Mouse (Mus musculus) hindbrain, postnatal 0 days (tissue): Measurements from ENCODE around the gene Pls3. TPM values are rescaled to one million over a fixed set of nuclear protein-coding genes. Genes with fewer than 3 reads are reported as not detected.

Experiments used
- ATAC-seq: fragments of 200-750 bp; cut with Nextera tagmentation; 2 replicates; pipeline ENCODE4 v1.8.0; 2017; ENCODE audit warnings: mild to moderate bottlenecking, moderate TSS enrichment, moderate library complexity
- DNase-seq: peaks from one replicate; pipeline ENCODE4 v3.0.0-alpha.2; 2015; ENCODE audit warnings: low spot score
- H3K27ac ChIP-seq: fragments of 300-500 bp; sonication (generic); 2 replicates; pipeline ENCODE4 v1.5.1; 2014; ENCODE audit warnings: mild to moderate bottlenecking
- H3K27me3 ChIP-seq: fragments of 300-500 bp; sonication (generic); 2 replicates; pipeline ENCODE4 v1.6.1; 2014; ENCODE audit warnings: low read length, mixed read lengths; ENCODE audit not compliant: insufficient read depth
- H3K36me3 ChIP-seq: fragments of 300-500 bp; sonication (generic); 2 replicates; pipeline ENCODE4 v1.6.1; 2014; ENCODE audit warnings: low read length, mixed read lengths; ENCODE audit not compliant: insufficient read depth
- H3K4me1 ChIP-seq: fragments of 300-500 bp; sonication (generic); 2 replicates; pipeline ENCODE4 v1.6.1; 2014; ENCODE audit warnings: antibody characterized with exemption, low read length, mixed read lengths; ENCODE audit not compliant: insufficient read depth
- H3K4me2 ChIP-seq: fragments of 300-500 bp; sonication (generic); 2 replicates; pipeline ENCODE4 v1.6.1; 2014; ENCODE audit warnings: low read depth, mild to moderate bottlenecking, low read length, moderate library complexity, mixed read lengths
- H3K4me3 ChIP-seq: fragments of 300-500 bp; sonication (generic); 2 replicates; pipeline ENCODE4 v1.5.1; 2014; ENCODE audit warnings: low read length
- H3K9ac ChIP-seq: fragments of 300-500 bp; sonication (generic); replicated peaks from 2 replicates; pipeline ENCODE4 v1.6.1; 2014; ENCODE audit warnings: mild to moderate bottlenecking, low read length, moderate library complexity, mixed read lengths
- H3K9me3 ChIP-seq: fragments of 300-500 bp; sonication (generic); 2 replicates; pipeline ENCODE4 v1.6.1; 2016; ENCODE audit warnings: low read length, mixed read lengths
- CTCF ChIP-seq: IDR thresholded peaks from 2 replicates; pipeline ENCODE4 v1.5.1; 2016; ENCODE audit warnings: antibody characterized with exemption, control low read depth, low read depth
- WGBS: fragments of 180-500 bp; shearing (Covaris S2); extraction: QIAGEN DNeasy Blood & Tissue Kit; methylation state at CpG from one replicate; pipeline ENCODE4 v1.1.7; 2014; 5-methylcytosine and 5-hydroxymethylcytosine counted together
- polyA plus RNA-seq: library from polyadenylated mRNA; unstranded; fragments of >200 nt; fragmentation: Nextera tagmentation; extraction: Ambion mirVana; gene quantifications from 2 replicates; pipeline ENCODE4 v1.2.1, GENCODE M21; 2015
- total RNA-seq: library from RNA; depleted of rRNA; stranded (reverse); fragments of >200 nt; gene quantifications from 2 replicates; pipeline ENCODE4 v1.2.3, GENCODE M21; 2014

Gene Pls3
- total and polyA plus RNA-seq, 2 experiments from 2014 or later, result 18.7 to 41.8 TPM

- TF ChIP-seq CTCF, result no peak
- Histone ChIP-seq H3K4me1 (no peaks in the 10 kb centered on the region), H3K27me3 (no peaks in the 10 kb centered on the region), H3K27ac (no peak overlapping the region), H3K36me3 (no peaks in the 10 kb centered on the region), H3K9ac (no peak overlapping the region), H3K4me3 (no peak overlapping the region), H3K9me3 (no peaks in the 10 kb centered on the region), H3K4me2 (no peak overlapping the region)
- ATAC-seq, result no peak
- WGBS, result 63% methylated on average over 11 of the region's 11 CpGs
- DNase-seq, result no peak
Measured at GRCm38 (mm10) chrX:75833006-75833641, 41.9 kb downstream of the Pls3 start.

- H3K36me3 ChIP-seq, result no peaks in the 10 kb centered on the region
- H3K9ac ChIP-seq, result no peak overlapping the region
- no peak for TF ChIP-seq CTCF
- H3K27me3 ChIP-seq, result no peaks in the 10 kb centered on the region
- H3K9me3 ChIP-seq, result no peaks in the 10 kb centered on the region
- no peak overlapping the region for H3K27ac ChIP-seq
- no peak overlapping the region for H3K4me3 ChIP-seq
- DNase-seq (no peak), ATAC-seq (no peak)
- H3K4me1 ChIP-seq, result no peaks in the 10 kb centered on the region
- H3K4me2 ChIP-seq, result no peak overlapping the region
- 29% methylated on average over 2 of the region's 2 CpGs for WGBS
Measured at GRCm38 (mm10) chrX:75829867-75830255, 45.1 kb downstream of the Pls3 start.

GRCm38 (mm10) chrX:75829240-75829866 is 45.6 kb downstream of the Pls3 start:
- H3K9me3 ChIP-seq, result no peaks in the 10 kb centered on the region
- no peak for TF ChIP-seq CTCF
- 52% methylated on average over 7 of the region's 7 CpGs for WGBS
- H3K4me2 ChIP-seq, result no peak overlapping the region
- DNase-seq (no peak), ATAC-seq (no peak)
- H3K36me3 ChIP-seq, result no peaks in the 10 kb centered on the region
- H3K27me3 ChIP-seq, result no peaks in the 10 kb centered on the region
- no peak overlapping the region for H3K27ac ChIP-seq
- no peak overlapping the region for H3K4me3 ChIP-seq
- H3K9ac ChIP-seq, result no peak overlapping the region
- H3K4me1 ChIP-seq, result no peaks in the 10 kb centered on the region

GRCm38 (mm10) chrX:75818647-75819271 is 56.2 kb downstream of the Pls3 start:
- no peak for ATAC-seq
- no peak for TF ChIP-seq CTCF

GRCm38 (mm10) chrX:75814958-75815357 is 60.0 kb downstream of the Pls3 start:
- H3K4me3 ChIP-seq, result no peak overlapping the region
- DNase-seq, result no peak
- no peaks in the 10 kb centered on the region for H3K9me3 ChIP-seq
- no peak overlapping the region for H3K9ac ChIP-seq
- H3K27me3 ChIP-seq, result no peaks in the 10 kb centered on the region
- no peaks in the 10 kb centered on the region for H3K36me3 ChIP-seq
- 76% methylated on average over 2 of the region's 2 CpGs for WGBS
- ATAC-seq, result no peak
- no peak overlapping the region for H3K4me2 ChIP-seq
- no peaks in the 10 kb centered on the region for H3K4me1 ChIP-seq
- H3K27ac ChIP-seq, result no peak overlapping the region
- peak; percentile 17 for TF ChIP-seq CTCF

More at GRCm38 (mm10) chrX:75818647-75819271, 56.2 kb downstream of the Pls3 start:
- no peaks in the 10 kb centered on the region for H3K27me3 ChIP-seq
- DNase-seq, result no peak
- H3K9me3 ChIP-seq, result no peaks in the 10 kb centered on the region
- no peak overlapping the region for H3K9ac ChIP-seq
- no peak overlapping the region for H3K4me2 ChIP-seq
- no peaks in the 10 kb centered on the region for H3K36me3 ChIP-seq
- 64% methylated on average over 1 of the region's 1 CpGs for WGBS
- no peak overlapping the region for H3K27ac ChIP-seq
- H3K4me1 ChIP-seq, result no peaks in the 10 kb centered on the region
- no peak overlapping the region for H3K4me3 ChIP-seq

- H3K4me2 ChIP-seq, result no peak overlapping the region
- H3K4me1 ChIP-seq, result no peaks in the 10 kb centered on the region
- ATAC-seq (no peak), DNase-seq (no peak)
- H3K36me3 ChIP-seq, result no peaks in the 10 kb centered on the region
- H3K9me3 ChIP-seq, result no peaks in the 10 kb centered on the region
- H3K27me3 ChIP-seq, result no peaks in the 10 kb centered on the region
- H3K9ac ChIP-seq, result no peak overlapping the region
- TF ChIP-seq CTCF, result no peak
- no peak overlapping the region for H3K27ac ChIP-seq
- no peak overlapping the region for H3K4me3 ChIP-seq
- whole genome bisulfite sequencing, result 83% methylated on average over 4 of the region's 4 CpGs
Measured at GRCm38 (mm10) chrX:75814123-75814522, 60.9 kb downstream of the Pls3 start.

- Histone ChIP-seq H3K4me3 (no peak overlapping the region), H3K9me3 (no peaks in the 10 kb centered on the region), H3K36me3 (no peaks in the 10 kb centered on the region), H3K9ac (no peak overlapping the region), H3K4me1 (no peaks in the 10 kb centered on the region), H3K27me3 (no peaks in the 10 kb centered on the region), H3K4me2 (no peak overlapping the region), H3K27ac (no peak overlapping the region)
- peak; percentile 72 for TF ChIP-seq CTCF
- 26% methylated on average over 4 of the region's 4 CpGs for whole genome bisulfite sequencing
- DNase-seq, result peak; percentile 77
- ATAC-seq, result no peak
Measured at GRCm38 (mm10) chrX:75796583-75796982, 78.4 kb downstream of the Pls3 start.
